Mouse (Mus musculus) gastrocnemius, postnatal 36 days (tissue): ENCODE measurements around the gene Eml4. TPM values are rescaled to one million over a fixed set of nuclear protein-coding genes. Genes with fewer than 3 reads are reported as not detected.

Experiments
- DNase-seq, 2 experiments: peaks; one replicate each; pipeline ENCODE4 v3.0.0; 2022
- intact Hi-C: fragments of 180-260 bp; cut with DNase I; formaldehyde crosslinking; loops from one replicate; pipeline ENCODE4 v1.15.1; 2025
- total RNA-seq, 2 experiments: library from RNA; stranded (reverse); gene quantifications; 2 replicates each; pipeline ENCODE4 v1.2.3; 2021

The Eml4 gene
- total RNA-seq, 2 experiments from 2014 or later = 1.7 TPM

- intact Hi-C loops = no loop called here
- no peak for DNase-seq
Measured at GRCm38 (mm10) chr17:83527651-83528381, 177.1 kb downstream of the Eml4 start.

Other genes starting within 250 kb of the Eml4 start
- 10 to 100 TPM; 86.3 to 90.2 TPM for gene Pkdcc, start 135.6 kb upstream of the Eml4 start, total RNA-seq
- gene Cox7a2l, start 166.4 kb downstream of the Eml4 start, total RNA-seq = 100 to 1,000 TPM; 134 to 136 TPM